In genomic region chr10:128082880-128083421, GRCm38 (mm10) we compare ENCODE assay signal across 8 mouse cellular contexts. TPM values are rescaled to one million over a fixed set of nuclear protein-coding genes. Genes with fewer than 3 reads are reported as not detected.
DNase-seq lines count a peak whose midpoint lies in the region; ATAC-seq lines count a peak whose summit lies in the region.

Gene Atp5b, plus strand, starts transcription at chr10:128083273.

- H3K9me3 ChIP-seq in forebrain, embryonic 14.5 days (replicated peaks; ENCODE audit: control insufficient read depth, low read length), result no peaks in the 10 kb centered on the region
- no peaks in the 10 kb centered on the region for H3K9me3 ChIP-seq in neural tube, embryonic 15.5 days (replicated peaks)

- WGBS in forebrain, embryonic 14.5 days, result under 1% methylated on average over 34 of the region's 34 CpGs
- under 1% methylated on average over 34 of the region's 34 CpGs for WGBS in neural tube, embryonic 15.5 days

- DNase-seq in ES-CJ7 (ENCODE audit: low read depth, low spot score), result peak; percentile 99
- DNase-seq in cerebellum, adult 11 months, result peak; percentile 98
- DNase-seq in forebrain, embryonic 14.5 days (ENCODE audit: low spot score), result peak; percentile 100
- peak; percentile 95 to 97 for DNase-seq in heart, postnatal 14 days
- peak; percentile 100 for DNase-seq in layer of hippocampus, adult 11-12 months (ENCODE audit: low spot score)
- peak; percentile 98 for DNase-seq in lung, adult 18-20 months
- peak; percentile 99 for DNase-seq in testis, postnatal 14 days (ENCODE audit: low spot score)

- H3K9ac ChIP-seq in forebrain, embryonic 14.5 days (ENCODE audit: low read length), result peak within 1 kb of the TSS; percentile 98
- H3K9ac ChIP-seq in neural tube, embryonic 15.5 days (replicated peaks), result peak within 1 kb of the TSS; percentile 96

- intact Hi-C loops in heart, postnatal 14 days (cut with DNase I), result loop anchor here (2.0 kb wide), 1 partner anchor 46 kb away; no protein-coding TSS in a partner anchor

- H3K4me2 ChIP-seq in forebrain, embryonic 14.5 days (ENCODE audit: low read length), result peak within 1 kb of the TSS; percentile 78
- H3K4me2 ChIP-seq in neural tube, embryonic 15.5 days, result peak within 1 kb of the TSS; percentile 82

- peak; percentile 99 for ATAC-seq in forebrain, embryonic 14.5 days
- peak; percentile 98 for ATAC-seq in neural tube, embryonic 15.5 days (ENCODE audit: low FRiP score)

- H3K4me1 ChIP-seq in forebrain, embryonic 14.5 days (ENCODE audit: control insufficient read depth, insufficient read depth, low read length), result peaks cover 11% of the 10 kb centered on the region; the same call in 1 of the 2 replicates
- peaks cover 33% of the 10 kb centered on the region for H3K4me1 ChIP-seq in neural tube, embryonic 15.5 days

- H3K27ac ChIP-seq in forebrain, embryonic 14.5 days (ENCODE audit: low read depth, low read length), result peak within 1 kb of the TSS; percentile 81
- peak within 1 kb of the TSS; percentile 93 for H3K27ac ChIP-seq in neural tube, embryonic 15.5 days (replicated peaks)

- H3K4me3 ChIP-seq in forebrain, embryonic 14.5 days (ENCODE audit: low read depth, low read length), result peak within 1 kb of the TSS; percentile 95
- peak within 1 kb of the TSS; percentile 84 for H3K4me3 ChIP-seq in neural tube, embryonic 15.5 days (replicated peaks)

- no peaks in the 10 kb centered on the region for H3K27me3 ChIP-seq in forebrain, embryonic 14.5 days (replicated peaks; ENCODE audit: control insufficient read depth, insufficient read depth, low read length)
- H3K27me3 ChIP-seq in neural tube, embryonic 15.5 days (replicated peaks), result no peaks in the 10 kb centered on the region

- H3K36me3 ChIP-seq in forebrain, embryonic 14.5 days (ENCODE audit: control insufficient read depth, insufficient read depth, low read length), result peaks cover 37% of the 10 kb centered on the region
- peaks cover 33% of the 10 kb centered on the region for H3K36me3 ChIP-seq in neural tube, embryonic 15.5 days

RNA-seq across cellular contexts. Expression of gene Atp5b, which starts in this region (rescaled TPM):
- 2,318 and 2,350 TPM in 2 replicates for polyA plus RNA-seq in forebrain, embryonic 14.5 days (2014; fragmentation: Nextera tagmentation; extraction: Ambion mirVana)
- total RNA-seq in heart, postnatal 14 days (2021), result 1,000 to 10,000 TPM; 8,344 to 8,412 TPM
- polyA plus RNA-seq in neural tube, embryonic 15.5 days (2015; fragmentation: Nextera tagmentation; extraction: Ambion mirVana), result 2,338 and 2,396 TPM in 2 replicates

Comparison
In these comparisons a context has a peak if more than half of its experiments do, and no peak if none do; other contexts are left out.
1. Peak in every context shown above with its lines: DNase-seq, ATAC-seq, H3K4me3 ChIP-seq and H3K27ac ChIP-seq.